Mouse (Mus musculus) neural tube, embryonic 10.5 days (tissue): ENCODE measurements at regions not wholly inside any gene's neighbourhood (a gene's known extent, or its start where the extent isn't known, plus 50 kb on each side); places are given as distances from the start of the nearest gene placed in this dataset.
"Not testable (repeated sequence)": the region's sequence is repeated elsewhere in the genome, so short reads cannot be mapped to it uniquely, and the experiment has no call there.

Experiments
- DNase-seq: peaks from one replicate; pipeline ENCODE4 v3.0.0-alpha.2; 2017; ENCODE audit warnings: low spot score; ENCODE audit errors: extremely low spot score

- not testable (repeated sequence) for DNase-seq
Observed at GRCm38 (mm10) chr17:6489926-6490564, 60.1 kb downstream of the Dynlt1b start.

GRCm38 (mm10) chr17:6490565-6490935 lies 60.6 kb downstream of the Dynlt1b start:
- DNase-seq: not testable (repeated sequence)

GRCm38 (mm10) chr17:6492501-6492900 lies 62.6 kb downstream of the Dynlt1b start:
- DNase-seq: peak; percentile 21

DNA sequence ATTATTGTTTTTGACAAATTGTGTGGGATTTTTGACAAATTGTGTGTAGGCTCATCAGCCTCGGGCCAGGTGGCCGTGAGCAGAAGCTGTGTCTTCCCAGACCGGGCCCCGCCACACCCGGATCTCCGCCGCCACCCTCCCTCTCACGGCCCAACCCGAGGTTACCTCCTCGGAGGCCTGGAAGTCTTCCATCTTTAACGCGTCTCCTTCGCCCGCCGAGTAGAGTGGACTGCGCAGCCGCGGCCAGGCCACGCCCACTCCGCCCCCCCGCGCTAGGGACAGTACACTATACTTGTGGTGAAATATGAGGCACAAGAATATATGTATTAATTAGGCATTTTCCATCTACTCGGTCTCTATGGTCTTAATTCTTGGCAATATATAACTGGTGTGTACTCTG lies 63.0 kb downstream of the Dynlt1b start:
- peak; percentile 30 for DNase-seq

DNA sequence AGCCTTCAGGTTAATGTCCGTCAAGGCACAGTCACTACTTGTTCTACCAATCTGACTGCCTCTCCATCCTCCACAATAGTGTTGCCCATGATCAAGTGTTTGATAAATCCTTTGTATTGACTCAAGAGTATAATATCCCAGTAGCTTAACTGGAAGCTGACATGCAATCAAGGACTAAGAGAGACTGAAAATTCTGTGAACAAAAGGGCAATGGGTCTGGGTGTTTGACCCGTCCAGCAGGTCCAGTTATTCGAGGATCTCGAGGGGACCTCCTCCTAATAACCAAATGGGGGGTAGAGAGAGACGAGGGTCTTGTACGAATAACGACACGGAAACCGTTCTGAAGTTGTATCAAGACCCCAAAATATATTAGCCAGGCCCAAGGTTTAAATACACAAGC lies 66.6 kb downstream of the Dynlt1b start:
- DNase-seq: not testable (repeated sequence)

- not testable (repeated sequence) for DNase-seq
Observed at GRCm38 (mm10) chr17:6502676-6503075, 72.8 kb downstream of the Dynlt1b start.

GRCm38 (mm10) chr17:6505896-6506295 lies 76.0 kb downstream of the Dynlt1b start:
- not testable (repeated sequence) for DNase-seq

DNA sequence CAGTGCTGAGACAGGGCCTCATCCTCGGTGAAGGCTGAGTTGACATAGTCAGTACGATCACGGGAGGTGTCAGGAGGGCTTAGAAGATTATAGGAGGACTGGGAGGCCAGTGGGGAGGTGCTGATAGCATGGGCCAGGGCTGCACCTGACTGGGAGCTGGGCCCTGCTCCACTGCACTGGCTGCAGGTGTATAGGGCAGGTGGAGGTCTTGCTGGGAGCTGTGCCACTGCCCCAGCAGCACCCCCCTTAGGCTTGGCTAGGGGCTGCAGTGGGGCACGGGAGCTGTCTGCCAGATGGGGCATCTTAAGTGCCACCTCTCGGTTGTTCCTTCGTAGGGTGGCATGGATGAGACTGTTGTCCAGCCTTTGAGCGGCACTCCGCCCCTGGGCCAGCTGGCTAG lies 85.2 kb downstream of the Dynlt1b start:
- not testable (repeated sequence) for DNase-seq

GRCm38 (mm10) chr17:6519107-6519506 lies 82.4 kb upstream of the Dynlt1c start:
- DNase-seq: not testable (repeated sequence)

DNA sequence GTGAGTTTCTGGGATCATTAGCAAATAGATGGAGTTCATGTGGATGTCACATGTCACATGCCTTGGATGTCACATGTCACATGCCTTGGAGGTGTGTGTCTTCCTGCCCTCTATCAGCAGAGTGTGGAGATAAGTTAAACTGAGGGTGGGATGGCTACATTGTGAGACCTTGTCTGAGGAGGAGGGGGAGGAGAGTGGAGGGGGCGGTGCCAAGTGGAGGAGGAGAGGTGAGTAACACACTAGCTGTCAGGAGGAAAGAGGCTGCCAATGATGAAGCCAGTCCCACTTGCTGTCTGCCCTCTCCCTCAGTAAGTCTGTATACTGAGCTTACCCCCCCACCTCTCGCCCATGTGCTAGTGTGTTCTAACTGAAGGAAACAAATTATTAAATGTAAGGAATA lies 81.5 kb upstream of the Dynlt1c start:
- not testable (repeated sequence) for DNase-seq

GRCm38 (mm10) chr17:6520751-6521150 lies 80.7 kb upstream of the Dynlt1c start:
- DNase-seq: not testable (repeated sequence)

DNA sequence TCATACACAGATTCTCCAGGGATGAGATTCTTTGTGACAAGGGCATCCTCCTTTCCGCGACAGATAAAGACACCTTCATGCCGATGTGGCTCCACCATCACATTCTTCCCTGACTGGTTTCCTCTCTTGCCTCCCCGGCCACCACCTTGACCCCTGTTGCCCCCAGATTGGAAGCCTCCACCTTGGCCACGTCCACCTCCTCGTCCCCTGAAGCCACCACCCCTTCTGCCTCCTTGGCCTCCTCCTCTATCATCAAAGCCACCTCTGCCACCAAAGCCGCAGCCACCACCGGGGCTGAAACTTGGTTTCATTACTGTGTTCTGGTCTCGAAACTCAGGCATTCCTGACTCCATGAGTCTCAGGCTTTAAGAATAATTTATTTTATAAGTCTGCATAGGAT lies 79.3 kb upstream of the Dynlt1c start:
- not testable (repeated sequence) for DNase-seq

DNA sequence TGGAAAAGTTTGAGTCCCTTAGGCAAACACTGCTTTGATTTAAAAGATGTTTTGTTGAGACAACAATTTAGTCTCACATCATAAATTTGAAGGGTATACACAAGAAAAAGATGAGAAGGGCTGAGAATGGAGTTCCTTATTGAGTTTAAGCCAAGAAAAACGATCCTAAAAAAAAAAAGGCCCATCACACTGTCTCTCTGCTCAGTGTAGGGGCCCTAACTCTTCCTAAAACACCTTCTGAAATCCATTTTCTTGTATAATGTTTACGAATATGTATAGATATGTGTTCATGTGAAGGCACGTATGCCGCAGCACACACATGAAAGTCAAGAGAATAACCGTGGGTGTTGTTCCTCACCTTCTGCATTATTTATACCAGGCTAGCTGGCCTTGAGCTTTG lies 62.7 kb upstream of the Dynlt1c start:
- not testable (repeated sequence) for DNase-seq

- not testable (repeated sequence) for DNase-seq
Observed at GRCm38 (mm10) chr17:6547064-6547760, 54.3 kb upstream of the Dynlt1c start.

- not testable (repeated sequence) for DNase-seq
Observed at GRCm38 (mm10) chr17:6547937-6548336, 53.5 kb upstream of the Dynlt1c start.
